8 mouse cellular contexts compared by ENCODE assay signal in the genomic region with DNA sequence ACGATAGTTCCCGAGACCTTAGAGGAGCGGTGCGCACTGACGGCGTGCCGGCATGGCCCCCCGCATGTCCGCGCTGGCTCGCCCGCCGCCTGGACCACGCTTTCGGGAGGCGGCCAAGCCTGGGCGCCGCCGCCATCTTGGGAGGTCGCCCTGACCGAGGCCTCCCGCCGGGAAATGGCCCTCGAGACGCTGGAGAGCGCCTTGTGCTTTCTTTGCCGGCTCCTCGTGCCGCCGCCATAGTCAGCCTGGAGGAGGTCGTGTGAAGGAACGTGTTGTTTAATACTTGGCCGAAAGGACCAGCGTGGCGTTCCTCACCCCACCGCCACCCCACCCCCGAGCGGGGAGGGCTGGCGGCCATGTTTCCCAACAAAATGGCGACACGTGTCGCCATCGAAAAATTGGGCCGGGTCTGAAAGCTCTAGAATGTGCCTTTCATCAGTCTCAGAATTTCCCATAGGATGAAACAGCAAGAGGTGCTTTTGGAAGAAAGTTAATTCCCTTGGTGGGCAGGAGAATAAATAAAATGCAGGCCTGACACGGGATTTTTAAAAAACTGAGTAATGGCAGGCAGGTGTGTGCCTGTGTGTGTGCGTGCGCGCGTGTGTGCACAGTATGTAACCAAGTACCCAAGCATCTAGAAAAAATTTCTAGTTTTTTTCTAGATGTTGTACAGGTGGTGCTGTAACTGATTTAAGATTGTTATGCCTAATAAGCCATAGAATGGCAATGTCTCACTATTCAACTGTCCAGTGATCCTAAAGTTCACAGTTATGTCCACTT. TPM values are rescaled to one million over a fixed set of nuclear protein-coding genes. Genes with fewer than 3 reads are reported as not detected.
A peak's percentile ranks its signal among the peaks of the same experiment; 100 is the strongest.
DNase-seq lines count a peak whose midpoint lies in the region; ATAC-seq and TF ChIP-seq lines count a peak whose summit lies in the region.

No protein-coding gene starts in this region.

- ATAC-seq in intestine, embryonic 16.5 days = peak; percentile 67
- ATAC-seq in neural tube, embryonic 13.5 days (ENCODE audit: low read depth) = peak; percentile 78

- TF ChIP-seq POLR2A in lung, adult 2 months (IDR thresholded peaks at IDR 0.05; ENCODE audit: borderline replicate concordance, extremely low read depth, low read depth, low read length) = peak; percentile 66

- WGBS in intestine, embryonic 16.5 days = 4% methylated on average over 49 of the region's 49 CpGs
- 5% methylated on average over 49 of the region's 49 CpGs for WGBS in lung, adult 2 months
- WGBS in neural tube, embryonic 13.5 days = 4% methylated on average over 49 of the region's 49 CpGs

- peaks cover 6% of the 10 kb centered on the region for H3K36me3 ChIP-seq in intestine, embryonic 16.5 days (ENCODE audit: control insufficient read depth, insufficient read depth, low read length)
- H3K36me3 ChIP-seq in neural tube, embryonic 13.5 days = peaks cover 27% of the 10 kb centered on the region

- intact Hi-C loops in left cerebral cortex, adult 2 months (cut with DNase I) = loop anchor here (1.0 kb wide), 5 partner anchors 55 to 142 kb away; partner anchors contain the start of genes C87436, Mxd1 and Tia1

- H3K27me3 ChIP-seq in intestine, embryonic 16.5 days (replicated peaks; ENCODE audit: control insufficient read depth, insufficient read depth, low read length) = no peaks in the 10 kb centered on the region
- no peaks in the 10 kb centered on the region for H3K27me3 ChIP-seq in neural tube, embryonic 13.5 days

- H3K27ac ChIP-seq in left cerebral cortex, adult 2 months = peak overlapping the region; percentile 100
- H3K27ac ChIP-seq in intestine, embryonic 16.5 days (ENCODE audit: low read length) = peak overlapping the region; percentile 100
- peak overlapping the region; percentile 100 for H3K27ac ChIP-seq in neural tube, embryonic 13.5 days (replicated peaks)

- H3K4me3 ChIP-seq in left cerebral cortex, adult 2 months = peak overlapping the region; percentile 89
- H3K4me3 ChIP-seq in intestine, embryonic 16.5 days (ENCODE audit: low read length) = peak overlapping the region; percentile 94
- H3K4me3 ChIP-seq in lung, adult 2 months (replicated peaks; ENCODE audit: extremely low read depth, low read depth, low read length) = peak overlapping the region; percentile 96
- H3K4me3 ChIP-seq in neural tube, embryonic 13.5 days = peak overlapping the region; percentile 74

- DNase-seq in left cerebral cortex, adult 2 months (ENCODE audit: extremely low spot score in 1 of 2, low spot score in 2 of 2) = peak; percentile 80 to 84
- no peak for DNase-seq in left cerebral cortex, adult 11 months (ENCODE audit: low spot score)
- peak; percentile 49 for DNase-seq in c-Kit-positive CD71-positive TER-119-negative erythroid progenitor cells, embryonic 14.5 days (ENCODE audit: low read depth)
- peak; percentile 82 for DNase-seq in gastrocnemius, postnatal 10 days
- peak; percentile 95 for DNase-seq in lung, adult 2 months
- peak; percentile 90 for DNase-seq in thymus, postnatal 25 days

- H3K4me2 ChIP-seq in intestine, embryonic 16.5 days (ENCODE audit: low read depth, low read length) = peak overlapping the region; percentile 83
- peak overlapping the region; percentile 98 for H3K4me2 ChIP-seq in neural tube, embryonic 13.5 days

- no peaks in the 10 kb centered on the region for H3K9me3 ChIP-seq in intestine, embryonic 16.5 days (ENCODE audit: control insufficient read depth, low read length)
- H3K9me3 ChIP-seq in neural tube, embryonic 13.5 days = no peaks in the 10 kb centered on the region

- H3K4me1 ChIP-seq in intestine, embryonic 16.5 days (ENCODE audit: control insufficient read depth, insufficient read depth, low read length) = peaks cover 8% of the 10 kb centered on the region; the same call in 1 of the 2 replicates
- peaks cover 9% of the 10 kb centered on the region; the same call in 1 of the 2 replicates for H3K4me1 ChIP-seq in lung, adult 2 months (ENCODE audit: control insufficient read depth, insufficient read depth, low read length)
- H3K4me1 ChIP-seq in neural tube, embryonic 13.5 days (replicated peaks) = peaks cover 26% of the 10 kb centered on the region

- TF ChIP-seq CTCF in left cerebral cortex, adult 2 months (IDR thresholded peaks at IDR 0.05) = no peak; the same call in 1 of the 2 replicates
- TF ChIP-seq CTCF in lung, adult 2 months (IDR thresholded peaks at IDR 0.05; ENCODE audit: insufficient read depth, low read length) = no peak

- H3K9ac ChIP-seq in intestine, embryonic 16.5 days (ENCODE audit: low read depth, low read length) = peak overlapping the region; percentile 99
- peak overlapping the region; percentile 99 for H3K9ac ChIP-seq in neural tube, embryonic 13.5 days

RNA-seq across cellular contexts. Expression of gene Pcbp1, which starts 1.0 kb away (rescaled TPM):
- 100 to 1,000 TPM; 174 to 176 TPM for total RNA-seq in left cerebral cortex, adult 2 months (2021)
- total RNA-seq in gastrocnemius, postnatal 10 days (2021) = 100 to 1,000 TPM; 167 to 185 TPM
- polyA plus RNA-seq in intestine, embryonic 16.5 days (2015; fragmentation: Nextera tagmentation; extraction: Ambion mirVana) = 173 and 183 TPM in 2 replicates
- polyA plus RNA-seq in lung, adult 2 months (2012; rRNA removed) = 161 TPM in 2 replicates
- 431 and 435 TPM in 2 replicates for polyA plus RNA-seq in neural tube, embryonic 13.5 days (2015; fragmentation: Nextera tagmentation; extraction: Ambion mirVana)
